ENCODE assay signal across 8 mouse cellular contexts in genomic region chr13:23535137-23536075, GRCm38 (mm10). TPM values are rescaled to one million over a fixed set of nuclear protein-coding genes. Genes with fewer than 3 reads are reported as not detected.
DNase-seq lines count a peak whose midpoint lies in the region; ATAC-seq and TF ChIP-seq lines count a peak whose summit lies in the region.
"Not testable (repeated sequence)": the region's sequence is repeated elsewhere in the genome, so short reads cannot be mapped to it uniquely, and the experiment has no call there.

Gene Hist1h3g, plus strand, starts transcription at chr13:23535422.

- not testable (repeated sequence) for H3K36me3 ChIP-seq in hindbrain, embryonic 11.5 days (ENCODE audit: control insufficient read depth, insufficient read depth, low read length); lung, postnatal 0 days (ENCODE audit: insufficient read depth, low read length)

- not testable (repeated sequence) for H3K27me3 ChIP-seq in hindbrain, embryonic 11.5 days (ENCODE audit: control insufficient read depth, insufficient read depth, low read length); lung, postnatal 0 days (replicated peaks; ENCODE audit: insufficient read depth, low read length)

- peak within 1 kb of the TSS; percentile 82 for H3K27ac ChIP-seq in hindbrain, embryonic 11.5 days (ENCODE audit: low read depth, low read length)
- H3K27ac ChIP-seq in lung, postnatal 0 days (ENCODE audit: low read length) = peak within 1 kb of the TSS; percentile 3; the same call in 1 of the 2 replicates

- not testable (repeated sequence) for H3K9me3 ChIP-seq in hindbrain, embryonic 11.5 days (ENCODE audit: control insufficient read depth, low read length); lung, postnatal 0 days (ENCODE audit: low read length)

- peak; percentile 94 for DNase-seq in Muller cell, postnatal 12 days (ENCODE audit: inconsistent ontology term)
- DNase-seq in cerebellum, adult 9-11 months = peak; percentile 89
- peak; percentile 93 to 95 for DNase-seq in frontal cortex, adult 2 months (ENCODE audit: extremely low spot score in 1 of 2, low spot score in 1 of 2)
- DNase-seq in hindbrain, embryonic 11.5 days (ENCODE audit: low spot score) = peak; percentile 91
- DNase-seq in layer of hippocampus, postnatal 10 days (ENCODE audit: low spot score in 2 of 2) = peak; percentile 92 to 94
- peak; percentile 97 for DNase-seq in lung, postnatal 0 days (ENCODE audit: low spot score)
- peak; percentile 78 for DNase-seq in ovary, postnatal 14 days (ENCODE audit: low spot score)
- DNase-seq in thymus, postnatal 14 days = peak; percentile 92

- peak within 1 kb of the TSS; percentile 77 for H3K9ac ChIP-seq in hindbrain, embryonic 11.5 days (ENCODE audit: low read depth, low read length)
- H3K9ac ChIP-seq in lung, postnatal 0 days (replicated peaks; ENCODE audit: low read depth) = not testable (repeated sequence)

- TF ChIP-seq EP300 in lung, postnatal 0 days (IDR thresholded peaks at IDR 0.05) = not testable (repeated sequence)

- peak within 1 kb of the TSS; percentile 67 for H3K4me2 ChIP-seq in hindbrain, embryonic 11.5 days (replicated peaks; ENCODE audit: low read depth, low read length)
- peak within 1 kb of the TSS; percentile 76 for H3K4me2 ChIP-seq in lung, postnatal 0 days (replicated peaks; ENCODE audit: low read depth, low read length)

- not testable (repeated sequence) for TF ChIP-seq CTCF in lung, postnatal 0 days (IDR thresholded peaks at IDR 0.05)

- WGBS in hindbrain, embryonic 11.5 days = under 1% methylated on average over 51 of the region's 62 CpGs
- WGBS in lung, postnatal 0 days = under 1% methylated on average over 45 of the region's 62 CpGs

- ATAC-seq in hindbrain, embryonic 11.5 days (ENCODE audit: low FRiP score) = peak; percentile 92
- peak; percentile 73 for ATAC-seq in lung, postnatal 0 days

- H3K4me1 ChIP-seq in hindbrain, embryonic 11.5 days (replicated peaks; ENCODE audit: control insufficient read depth, insufficient read depth, low read length) = not testable (repeated sequence)
- H3K4me1 ChIP-seq in lung, postnatal 0 days (ENCODE audit: insufficient read depth, low read depth, low read length) = peaks cover 21% of the 10 kb centered on the region; the same call in 1 of the 2 replicates

- peak within 1 kb of the TSS; percentile 43 for H3K4me3 ChIP-seq in hindbrain, embryonic 11.5 days (ENCODE audit: low read depth, low read length)
- peak within 1 kb of the TSS; percentile 41 for H3K4me3 ChIP-seq in lung, postnatal 0 days (ENCODE audit: low read depth, low read length)

RNA-seq across cellular contexts. Expression of gene Hist1h3g, which starts in this region (rescaled TPM):
- 0.46 and 0.82 TPM in 2 replicates for polyA plus RNA-seq in frontal cortex, adult 2 months (2012; rRNA removed)
- 3.7 and 4.8 TPM in 2 replicates for polyA plus RNA-seq in hindbrain, embryonic 11.5 days (2014; fragmentation: Nextera tagmentation; extraction: Ambion mirVana)
- 10 to 100 TPM; 19.1 to 19.9 TPM for total RNA-seq in layer of hippocampus, postnatal 10 days (2021)
- 0.30 and 0.80 TPM in 2 replicates for polyA plus RNA-seq in lung, postnatal 0 days (2015; fragmentation: Nextera tagmentation; extraction: Ambion mirVana)

Comparison
In these comparisons a context has a peak if more than half of its experiments do, and no peak if none do; other contexts are left out.
1. Peak in every context shown above with its lines: DNase-seq, ATAC-seq, H3K4me3 ChIP-seq and H3K27ac ChIP-seq.
2. Peak in DNase-seq in frontal cortex, adult 2 months; RNA of the gene not detected or under 1 TPM.
3. Peak in DNase-seq, ATAC-seq, H3K4me3 ChIP-seq, H3K27ac ChIP-seq and H3K4me2 ChIP-seq in lung, postnatal 0 days; RNA of the gene not detected or under 1 TPM.